Comparison of ENCODE assay signal across 7 mouse cellular contexts in the genomic region with DNA sequence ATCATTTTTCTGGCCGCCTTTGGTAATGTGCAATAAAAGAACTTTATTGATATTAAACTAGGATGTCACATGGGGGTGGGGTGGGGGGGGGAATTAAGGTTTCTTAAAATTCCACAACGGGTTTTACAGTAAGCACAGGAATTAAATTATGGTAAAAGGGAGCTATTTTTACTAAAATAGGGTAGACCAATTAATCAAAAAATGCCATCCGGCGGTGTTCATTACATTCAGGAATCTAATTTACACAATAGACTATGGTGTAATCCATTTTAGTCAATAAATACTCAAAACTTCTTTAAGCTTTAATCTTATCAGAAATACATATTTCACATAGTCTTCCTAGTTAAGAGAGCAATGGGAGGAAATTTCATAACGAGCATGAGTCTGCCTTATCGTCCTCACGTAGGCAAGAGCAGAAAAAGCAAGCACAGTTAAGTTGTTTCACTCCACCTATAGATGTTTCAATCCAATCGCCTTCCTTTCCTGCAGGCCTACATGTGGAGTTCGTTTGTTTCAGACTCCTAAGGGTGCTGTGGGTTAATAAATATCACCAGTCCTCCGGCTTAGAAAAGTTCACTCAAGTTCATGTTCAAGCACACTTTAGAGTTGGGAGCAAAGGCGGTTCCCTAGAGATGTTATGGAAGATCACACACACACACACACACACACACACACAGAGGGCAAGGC. TPM values are rescaled to one million over a fixed set of nuclear protein-coding genes. Genes with fewer than 3 reads are reported as not detected.
DNase-seq lines count a peak whose midpoint lies in the region; ATAC-seq lines count a peak whose summit lies in the region.

No protein-coding gene starts in this region.

- no peak for DNase-seq in embryo, embryonic 10.5 days (ENCODE audit: low spot score)
- no peak for DNase-seq in left cerebral cortex, adult 8-10 months (ENCODE audit: low spot score in 2 of 2)

- H3K9me3 ChIP-seq in megakaryocyte, embryonic 14.5 days = no peaks in the 10 kb centered on the region
- H3K9me3 ChIP-seq in forebrain, embryonic 12.5 days = no peaks in the 10 kb centered on the region
- H3K9me3 ChIP-seq in limb, embryonic 15.5 days = no peaks in the 10 kb centered on the region
- no peaks in the 10 kb centered on the region for H3K9me3 ChIP-seq in stomach, embryonic 15.5 days

- ATAC-seq in megakaryocyte, adult 5-6 weeks (ENCODE audit: poor library complexity, severe bottlenecking) = no peak
- no peak for ATAC-seq in forebrain, embryonic 12.5 days (ENCODE audit: low FRiP score)
- no peak for ATAC-seq in limb, embryonic 15.5 days (ENCODE audit: insufficient number of reproducible peaks, low FRiP score, low TSS enrichment, low read depth)
- no peak for ATAC-seq in stomach, embryonic 15.5 days (ENCODE audit: insufficient read depth, low FRiP score, low read depth)

- H3K36me3 ChIP-seq in megakaryocyte, embryonic 14.5 days (replicated peaks; ENCODE audit: low read length) = peaks cover 3% of the 10 kb centered on the region
- H3K36me3 ChIP-seq in forebrain, embryonic 12.5 days (replicated peaks) = no peaks in the 10 kb centered on the region
- H3K36me3 ChIP-seq in limb, embryonic 15.5 days = no peaks in the 10 kb centered on the region
- no peaks in the 10 kb centered on the region for H3K36me3 ChIP-seq in stomach, embryonic 15.5 days

- H3K27me3 ChIP-seq in megakaryocyte, embryonic 14.5 days (replicated peaks) = no peaks in the 10 kb centered on the region
- peaks cover 12% of the 10 kb centered on the region for H3K27me3 ChIP-seq in forebrain, embryonic 12.5 days
- H3K27me3 ChIP-seq in limb, embryonic 15.5 days = peaks cover 20% of the 10 kb centered on the region
- no peaks in the 10 kb centered on the region for H3K27me3 ChIP-seq in stomach, embryonic 15.5 days (replicated peaks)

- H3K4me1 ChIP-seq in megakaryocyte, embryonic 14.5 days = peaks cover 56% of the 10 kb centered on the region
- H3K4me1 ChIP-seq in forebrain, embryonic 12.5 days = peaks cover 47% of the 10 kb centered on the region
- H3K4me1 ChIP-seq in limb, embryonic 15.5 days = peaks cover 39% of the 10 kb centered on the region
- peaks cover 15% of the 10 kb centered on the region for H3K4me1 ChIP-seq in stomach, embryonic 15.5 days

- peak overlapping the region; percentile 96; the same call in 1 of the 2 replicates for H3K27ac ChIP-seq in forebrain, embryonic 12.5 days
- peak overlapping the region; percentile 89; the same call in 1 of the 2 replicates for H3K27ac ChIP-seq in limb, embryonic 15.5 days
- H3K27ac ChIP-seq in stomach, embryonic 15.5 days = peak overlapping the region; percentile 92; the same call in 1 of the 2 replicates

- peak overlapping the region; percentile 96 for H3K4me2 ChIP-seq in forebrain, embryonic 12.5 days
- peak overlapping the region; percentile 100 for H3K4me2 ChIP-seq in limb, embryonic 15.5 days
- peak overlapping the region; percentile 95 for H3K4me2 ChIP-seq in stomach, embryonic 15.5 days

- H3K9ac ChIP-seq in forebrain, embryonic 12.5 days = peak overlapping the region; percentile 96
- peak overlapping the region; percentile 83; the same call in 1 of the 2 replicates for H3K9ac ChIP-seq in limb, embryonic 15.5 days
- peak overlapping the region; percentile 96; the same call in 1 of the 2 replicates for H3K9ac ChIP-seq in stomach, embryonic 15.5 days

- whole genome bisulfite sequencing in forebrain, embryonic 12.5 days = 45% methylated on average over 11 of the region's 11 CpGs
- WGBS in limb, embryonic 15.5 days = 36% methylated on average over 11 of the region's 11 CpGs
- WGBS in stomach, embryonic 15.5 days = 28% methylated on average over 11 of the region's 11 CpGs

- peak overlapping the region; percentile 98 for H3K4me3 ChIP-seq in megakaryocyte, embryonic 14.5 days (replicated peaks)
- H3K4me3 ChIP-seq in forebrain, embryonic 12.5 days (replicated peaks) = peak overlapping the region; percentile 95
- H3K4me3 ChIP-seq in limb, embryonic 15.5 days = peak overlapping the region; percentile 95
- peak overlapping the region; percentile 90 for H3K4me3 ChIP-seq in stomach, embryonic 15.5 days (replicated peaks)

RNA-seq across cellular contexts. Expression of a gene that starts 2.5 kb away (rescaled TPM):
- 29.7 and 39.7 TPM in 2 replicates for polyA plus RNA-seq in megakaryocyte, embryonic 14.5 days (2012; ENCODE audit: insufficient read depth, low replicate concordance)
- 74.0 and 88.0 TPM in 2 replicates for total RNA-seq in megakaryocyte, adult 5-6 weeks (2015)
- 77.4 and 95.4 TPM in 2 replicates for total RNA-seq in megakaryocyte, adult 5-6 weeks (2017)
- 157 and 165 TPM in 2 replicates for polyA plus RNA-seq in forebrain, embryonic 12.5 days (2016; fragmentation: Nextera tagmentation; extraction: Ambion mirVana)
- polyA plus RNA-seq in limb, embryonic 15.5 days (2015; fragmentation: Nextera tagmentation; extraction: Ambion mirVana) = 76.4 and 80.1 TPM in 2 replicates
- polyA plus RNA-seq in stomach, embryonic 15.5 days (2015; fragmentation: Nextera tagmentation; extraction: Ambion mirVana) = 73.5 and 81.0 TPM in 2 replicates
- 100 to 1,000 TPM; 101 to 114 (median 107) TPM for total RNA-seq in left cerebral cortex, adult 8-10 months (2022)
